Mouse (Mus musculus) kidney, adult 2 months (tissue): Measurements from ENCODE around the gene Rnf43.

ENCODE experiments used
- CTCF ChIP-seq: fragments of 200-500 bp; conservative IDR thresholded peaks from 2 replicates; pipeline ENCODE4 v1.5.1; 2011; ENCODE audit warnings: low read depth, mild to moderate bottlenecking, control low read depth, low read length, moderate library complexity, mixed read lengths; ENCODE audit not compliant: insufficient read depth, insufficient read length
- POLR2A ChIP-seq: fragments of 200-500 bp; IDR thresholded peaks from one replicate; pipeline ENCODE4 v1.6.1; 2011; ENCODE audit warnings: low read depth, low read length, control low read depth

GRCm38 (mm10) chr11:87772354-87772753, 109.8 kb downstream of the Rnf43 start:
- TF ChIP-seq POLR2A (no peak), CTCF (no peak)
